Mouse (Mus musculus): ENCODE results near the gene Dnali1.

Dnali1 gene

GRCm38 (mm10) chr4:125034341-125034740 lies 31.2 kb downstream of the Dnali1 start:
- DNase-seq (ENCODE audit: low spot score in 2 of 2): no peak

GRCm38 (mm10) chr4:125029891-125030614 lies 35.5 kb downstream of the Dnali1 start:
- DNase-seq (ENCODE audit: low spot score in 2 of 2): peak; percentile 92 to 94

- DNase-seq (ENCODE audit: low spot score in 2 of 2): no peak
Measured at GRCm38 (mm10) chr4:125020780-125021538, 44.5 kb downstream of the Dnali1 start.

- peak; percentile 12 to 27 for DNase-seq (ENCODE audit: low spot score in 2 of 2)
Measured at GRCm38 (mm10) chr4:125017431-125017830, 48.1 kb downstream of the Dnali1 start.

- DNase-seq (ENCODE audit: low spot score in 2 of 2): peak; percentile 21 to 46
Measured at GRCm38 (mm10) chr4:125015806-125016635, 49.5 kb downstream of the Dnali1 start, which contains the start of gene Gnl2. Gnl2 (plus strand) TSS chr4:125016585.

- no peak for DNase-seq (ENCODE audit: low spot score in 2 of 2)
Measured at GRCm38 (mm10) chr4:125008712-125009111, 56.8 kb downstream of the Dnali1 start.

- no peak for DNase-seq (ENCODE audit: low spot score in 2 of 2)
Measured at GRCm38 (mm10) chr4:125008220-125008619, 57.3 kb downstream of the Dnali1 start.

- no peak for DNase-seq (ENCODE audit: low spot score in 2 of 2)
Measured at GRCm38 (mm10) chr4:125007460-125007859, 58.0 kb downstream of the Dnali1 start.

All from heart, adult 9 months (tissue).